Mouse (Mus musculus) forelimb bud, embryonic 11.5 days (tissue): ENCODE data around the gene Riox2.
"Not testable (repeated sequence)": the region's sequence is repeated elsewhere in the genome, so short reads cannot be mapped to it uniquely, and the experiment has no call there.

ENCODE experiments used
- DNase-seq: peaks from one replicate; pipeline ENCODE4 v3.0.0-alpha.2; 2012; ENCODE audit warnings: low read depth, low spot score

Gene Riox2

GRCm38 (mm10) chr16:59471637-59472278, at the start of gene Riox2:
Gene Riox2 (plus strand): TSS chr16:59471775.
- peak; percentile 68 for DNase-seq

GRCm38 (mm10) chr16:59427960-59428359, 43.6 kb upstream of the Riox2 start:
- DNase-seq: no peak

GRCm38 (mm10) chr16:59433181-59433580, 38.4 kb upstream of the Riox2 start:
- peak; percentile 57 for DNase-seq

- no peak for DNase-seq
Measured at GRCm38 (mm10) chr16:59444880-59445559, 26.6 kb upstream of the Riox2 start.

GRCm38 (mm10) chr16:59448181-59448580, 23.4 kb upstream of the Riox2 start:
- no peak for DNase-seq

GRCm38 (mm10) chr16:59449092-59449491, 22.5 kb upstream of the Riox2 start:
- DNase-seq: no peak

GRCm38 (mm10) chr16:59451813-59452212, 19.8 kb upstream of the Riox2 start:
- DNase-seq: no peak

GRCm38 (mm10) chr16:59459259-59459861, 12.2 kb upstream of the Riox2 start:
- DNase-seq: not testable (repeated sequence)

GRCm38 (mm10) chr16:59463567-59463966, 8.0 kb upstream of the Riox2 start:
- no peak for DNase-seq

GRCm38 (mm10) chr16:59463973-59464372, 7.6 kb upstream of the Riox2 start:
- DNase-seq: no peak

- no peak for DNase-seq
Measured at GRCm38 (mm10) chr16:59469846-59470245, 1.7 kb upstream of the Riox2 start.

GRCm38 (mm10) chr16:59472546-59472945, 971 bp downstream of the Riox2 start:
- DNase-seq: no peak

GRCm38 (mm10) chr16:59474788-59475187, 3.2 kb downstream of the Riox2 start:
- DNase-seq: peak; percentile 51

GRCm38 (mm10) chr16:59477955-59478354, 6.4 kb downstream of the Riox2 start:
- DNase-seq: no peak

GRCm38 (mm10) chr16:59487239-59487638, 15.7 kb downstream of the Riox2 start:
- no peak for DNase-seq

- no peak for DNase-seq
Measured at GRCm38 (mm10) chr16:59487975-59488548, 16.5 kb downstream of the Riox2 start.

- no peak for DNase-seq
Measured at GRCm38 (mm10) chr16:59493199-59493598, 21.6 kb downstream of the Riox2 start.

- no peak for DNase-seq
Measured at GRCm38 (mm10) chr16:59497947-59498346, 26.4 kb downstream of the Riox2 start.

GRCm38 (mm10) chr16:59499180-59499579, 27.6 kb downstream of the Riox2 start:
- DNase-seq: no peak

GRCm38 (mm10) chr16:59509830-59510229, 38.3 kb downstream of the Riox2 start:
- DNase-seq: no peak

- DNase-seq: no peak
Measured at GRCm38 (mm10) chr16:59515169-59515568, 43.6 kb downstream of the Riox2 start.

- no peak for DNase-seq
Measured at GRCm38 (mm10) chr16:59516965-59517364, 45.4 kb downstream of the Riox2 start.
